Mouse (Mus musculus): ENCODE results near the gene Plekha5.

- TF ChIP-seq CTCF (IDR thresholded peaks at IDR 0.05; ENCODE audit: low read depth) = no peak
- TF ChIP-seq EP300 (IDR thresholded peaks at IDR 0.05; ENCODE audit: low read depth) = no peak
These were observed 190.9 kb downstream of the Plekha5 start for GRCm38 (mm10) chr6:140614711-140615110.

Data from liver, postnatal 0 days (tissue).